Mouse (Mus musculus): ENCODE measurements around the gene Lmo2.

DNA sequence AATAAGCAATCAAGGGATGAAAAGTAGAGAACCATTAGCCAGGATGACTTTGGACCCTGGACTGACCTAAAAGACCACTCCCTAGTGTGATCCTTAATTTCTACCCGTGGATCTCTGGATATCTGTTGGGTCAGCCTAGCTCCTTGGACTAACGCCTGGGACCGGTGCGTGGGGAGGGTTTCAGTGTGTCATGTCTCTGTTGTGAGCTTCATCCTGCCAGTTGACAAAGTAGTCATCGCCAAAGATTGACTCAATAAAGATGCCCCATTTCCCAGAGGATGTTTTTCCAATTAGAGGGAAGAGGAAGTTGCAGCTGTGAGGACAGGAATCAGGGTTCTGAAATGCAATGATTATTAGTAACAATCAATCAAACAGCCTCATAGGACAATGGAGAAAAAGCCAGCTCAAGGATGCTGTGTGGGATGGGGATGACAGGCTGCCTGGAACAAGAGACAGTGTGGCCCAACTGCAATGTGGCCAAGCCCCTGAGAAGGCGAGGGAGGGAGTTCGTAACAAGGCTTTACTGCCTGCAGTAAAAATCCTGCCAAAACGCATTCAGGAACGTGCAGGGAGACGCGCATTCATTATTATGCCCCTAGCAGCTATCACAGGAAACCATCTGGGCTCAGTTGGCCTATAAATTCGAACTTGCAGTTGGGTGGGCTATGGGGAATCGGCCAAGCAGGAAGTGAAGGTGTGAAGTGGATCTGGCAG, 27.3 kb upstream of the Lmo2 start:
- no peak for TF ChIP-seq CTCF (IDR thresholded peaks at IDR 0.05; ENCODE audit: borderline replicate concordance, insufficient read depth, low read depth, low read length)
- TF ChIP-seq POLR2A (IDR thresholded peaks at IDR 0.05; ENCODE audit: borderline replicate concordance, insufficient read depth, low read length): no peak
